Mouse (Mus musculus): ENCODE results near the gene Fgf8. TPM values are rescaled to one million over a fixed set of nuclear protein-coding genes. Genes with fewer than 3 reads are reported as not detected.

The Fgf8 gene
- not detected for total RNA-seq (2021)
- long read RNA-seq, experiment 1 = 0 reads
- long read RNA-seq, experiment 2 = 0 reads

- DNase-seq = peak; percentile 30
Measured at GRCm38 (mm10) chr19:45742218-45742983, at the start of gene Fgf8. Fgf8 (minus strand) TSS chr19:45742915.

DNA sequence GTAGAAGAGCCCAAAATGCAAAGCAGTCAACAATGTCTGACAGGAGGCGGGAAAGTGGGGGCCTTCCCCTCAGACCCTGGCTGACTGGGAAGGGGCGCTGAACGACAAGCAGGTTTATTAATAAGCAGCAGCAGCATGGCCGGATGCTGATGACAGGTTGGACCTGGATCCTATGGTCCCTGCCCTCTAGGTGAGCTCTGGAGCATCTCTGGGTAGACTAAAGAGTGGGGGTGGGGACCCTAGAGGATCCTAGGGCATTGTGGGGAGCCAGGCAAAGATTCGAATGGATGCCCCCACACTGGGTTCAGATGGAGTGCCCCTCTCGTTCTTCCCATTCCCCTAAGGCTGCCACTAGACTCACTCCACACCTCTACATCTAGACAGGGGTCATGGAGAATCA lies 49.7 kb upstream of the Fgf8 start:
- DNase-seq = no peak

- DNase-seq = no peak
Measured at GRCm38 (mm10) chr19:45789888-45790874, 47.5 kb upstream of the Fgf8 start.

GRCm38 (mm10) chr19:45789365-45789764 lies 46.6 kb upstream of the Fgf8 start:
- no peak for DNase-seq

GRCm38 (mm10) chr19:45788337-45788736 lies 45.6 kb upstream of the Fgf8 start:
- DNase-seq = no peak

- DNase-seq = no peak
Measured at GRCm38 (mm10) chr19:45787450-45787849, 44.7 kb upstream of the Fgf8 start.

GRCm38 (mm10) chr19:45785470-45785869 lies 42.8 kb upstream of the Fgf8 start:
- DNase-seq = no peak

- peak; percentile 17 for DNase-seq
Measured at GRCm38 (mm10) chr19:45783933-45784576, 41.3 kb upstream of the Fgf8 start.

- DNase-seq = peak; percentile 98
Measured at GRCm38 (mm10) chr19:45783181-45783932, 40.6 kb upstream of the Fgf8 start, which contains the start of gene Mgea5. Mgea5 (minus strand) TSS chr19:45783837.

- peak; percentile 84 for DNase-seq
Measured at GRCm38 (mm10) chr19:45782315-45783001, 39.7 kb upstream of the Fgf8 start.

DNA sequence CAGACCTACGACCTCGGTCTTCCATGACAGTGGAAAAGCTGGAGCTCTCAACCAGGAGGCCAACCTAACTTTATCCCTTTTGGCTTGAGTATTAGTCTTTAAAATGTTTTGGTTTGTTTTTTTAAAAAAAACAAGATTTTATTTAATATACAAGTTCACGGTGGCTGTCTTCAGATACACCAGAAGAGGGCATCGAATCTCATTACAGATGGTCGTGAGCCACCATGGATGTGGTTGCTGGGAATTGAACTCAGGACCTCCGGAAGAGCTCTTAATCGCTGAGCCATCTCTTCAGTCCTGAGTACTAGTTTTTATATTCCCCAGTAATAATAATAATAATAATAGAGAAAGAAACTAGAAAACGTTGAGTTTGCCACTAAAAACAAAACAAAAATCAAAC lies 39.0 kb upstream of the Fgf8 start:
- DNase-seq = no peak

DNA sequence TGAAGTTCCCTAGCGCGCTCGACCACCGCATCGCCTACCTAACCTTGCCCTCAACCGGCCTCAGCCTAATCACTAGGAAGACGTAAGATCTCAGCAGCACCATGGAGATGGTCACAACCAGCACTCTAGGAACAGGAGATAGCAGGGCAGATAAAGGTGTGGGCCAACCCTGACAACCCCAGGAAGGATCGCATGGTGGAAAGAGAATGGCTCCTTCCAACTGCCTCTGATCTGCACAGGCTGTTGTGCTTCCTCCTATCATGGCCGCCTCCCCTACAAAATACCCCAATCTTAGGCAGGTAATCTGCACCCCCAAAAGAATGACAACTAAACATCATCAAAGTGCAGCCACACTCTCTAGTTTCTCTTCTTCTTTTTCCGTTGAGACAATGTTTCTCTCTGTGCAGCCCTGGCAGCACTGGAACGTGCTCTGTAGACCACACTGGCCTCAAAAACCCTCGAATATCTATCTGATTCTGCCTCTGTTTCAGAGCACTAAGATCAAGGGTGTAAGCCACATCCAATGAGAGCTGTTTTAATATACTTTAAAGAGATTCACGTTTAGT lies 37.7 kb upstream of the Fgf8 start:
- DNase-seq = no peak

GRCm38 (mm10) chr19:45775486-45775885 lies 32.8 kb upstream of the Fgf8 start:
- DNase-seq = no peak

- DNase-seq = no peak
Measured at GRCm38 (mm10) chr19:45771501-45771900, 28.8 kb upstream of the Fgf8 start.

- DNase-seq = no peak
Measured at GRCm38 (mm10) chr19:45760810-45761209, 18.1 kb upstream of the Fgf8 start.

GRCm38 (mm10) chr19:45758671-45759070 lies 16.0 kb upstream of the Fgf8 start:
- no peak for DNase-seq

DNA sequence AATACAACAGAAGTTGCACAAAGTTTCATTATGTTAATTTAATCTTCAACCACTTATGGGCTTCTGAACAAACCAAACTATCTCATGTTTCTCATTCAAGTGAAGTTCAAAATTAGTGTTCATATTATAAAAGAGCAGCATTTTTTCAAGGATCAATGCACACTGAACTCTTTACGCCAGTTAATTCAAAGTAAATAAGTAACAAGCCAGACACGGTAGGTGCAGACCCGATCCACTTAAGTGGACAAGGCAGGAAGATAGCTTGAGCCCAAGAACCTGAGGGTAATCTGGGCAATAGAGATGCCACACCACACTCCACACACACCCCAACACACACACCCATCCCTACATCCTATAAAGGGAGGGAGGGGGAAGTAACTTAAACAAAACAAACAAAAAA lies 10.8 kb upstream of the Fgf8 start:
- no peak for DNase-seq

DNA sequence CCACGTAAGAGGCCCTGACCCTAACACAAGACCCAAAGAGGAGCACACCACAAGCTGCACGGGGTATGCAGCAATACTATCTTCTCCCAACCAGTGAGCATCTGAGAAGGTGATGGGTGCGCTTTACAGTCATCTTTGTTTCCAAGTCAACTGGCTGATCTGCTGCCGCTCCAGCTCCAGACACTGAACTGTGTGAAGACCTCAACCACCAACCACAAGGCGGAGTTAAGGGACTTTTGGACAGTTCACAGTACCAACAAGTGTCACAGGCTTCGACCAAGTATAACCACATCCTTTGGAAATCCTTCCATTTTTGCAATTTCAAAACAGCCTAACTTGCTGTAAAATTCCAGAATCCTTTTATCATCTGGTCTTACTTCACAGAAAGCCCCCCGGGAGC lies 9.2 kb upstream of the Fgf8 start:
- no peak for DNase-seq

DNA sequence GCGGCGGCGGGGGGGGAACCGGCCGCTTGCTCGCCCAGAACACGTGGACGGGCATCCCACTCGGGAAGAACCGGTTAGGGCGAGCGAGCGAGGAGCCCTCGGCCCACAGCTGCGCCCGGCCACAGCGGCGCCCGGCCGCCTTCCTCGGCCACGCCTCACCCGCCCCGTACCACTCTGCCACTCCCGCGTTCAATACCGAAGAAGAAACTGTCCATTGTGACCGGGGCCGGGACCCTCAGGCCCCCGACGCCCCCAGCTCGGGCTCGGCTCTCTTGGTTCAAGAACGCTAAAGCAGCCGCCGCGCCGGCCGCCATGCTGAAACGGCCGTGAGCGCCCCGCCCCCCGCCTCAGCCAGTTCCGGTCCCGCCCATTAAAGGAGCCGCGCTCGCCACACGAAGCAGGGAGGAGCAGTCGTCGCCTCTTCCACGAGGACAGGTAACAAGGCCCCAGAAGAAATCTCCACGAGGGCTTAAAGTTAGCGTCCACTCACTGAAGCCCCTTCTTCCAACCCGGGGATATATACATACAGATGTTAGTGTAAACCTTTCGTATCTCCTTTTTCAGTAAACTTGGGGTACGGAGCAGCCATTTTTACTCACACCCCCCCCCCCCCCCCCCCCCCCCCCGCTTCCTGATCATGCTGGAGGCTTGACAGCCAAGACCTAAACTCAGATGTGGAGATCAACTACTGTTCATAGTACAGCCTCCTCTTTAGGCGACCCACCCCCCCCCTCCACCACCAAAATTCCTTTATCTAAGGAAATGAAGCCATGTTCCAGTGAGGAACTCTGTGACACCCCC lies 6.7 kb upstream of the Fgf8 start, which contains the start of gene Npm3:
TSS of gene Npm3 (minus strand) at position 349 of the 801 bp plus-strand sequence.
- DNase-seq = peak; percentile 94
